In the genomic region with DNA sequence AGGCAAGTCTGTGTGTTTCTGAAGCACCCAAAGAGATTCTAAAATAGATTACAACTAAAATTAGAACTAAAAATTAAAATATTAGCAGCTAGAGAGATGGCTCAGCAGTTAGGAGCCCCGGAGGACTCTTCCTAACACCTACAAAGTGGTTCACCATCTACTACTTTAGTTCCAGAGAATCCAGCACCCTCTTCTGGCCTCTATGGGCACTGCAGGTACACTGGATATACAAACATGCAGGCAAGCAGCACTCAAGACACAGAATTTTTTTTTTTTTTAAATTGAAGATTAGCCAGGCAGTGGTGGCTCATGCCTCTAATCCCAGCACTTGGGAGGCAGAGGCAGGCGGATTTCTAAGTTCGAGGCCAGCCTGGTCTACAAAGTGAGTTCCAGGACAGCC, we compare ENCODE assay signal across 8 mouse cellular contexts. TPM values are rescaled to one million over a fixed set of nuclear protein-coding genes. Genes with fewer than 3 reads are reported as not detected.
DNase-seq lines count a peak whose midpoint lies in the region; ATAC-seq and TF ChIP-seq lines count a peak whose summit lies in the region.

No protein-coding gene starts in this region.

- H3K4me2 ChIP-seq in heart, embryonic 12.5 days, result no peak overlapping the region
- no peak overlapping the region for H3K4me2 ChIP-seq in liver, embryonic 14.5 days (ENCODE audit: low read depth)

- no peak overlapping the region for H3K4me3 ChIP-seq in heart, embryonic 12.5 days
- no peak overlapping the region for H3K4me3 ChIP-seq in thymus, adult 2 months (ENCODE audit: control insufficient read depth, insufficient read depth, low read length)
- H3K4me3 ChIP-seq in cortical plate, adult 2 months (ENCODE audit: insufficient read depth, low read length), result no peak overlapping the region
- no peak overlapping the region for H3K4me3 ChIP-seq in liver, embryonic 14.5 days (ENCODE audit: insufficient read depth in 1 of 2, low read depth in 2 of 2, low read length in 2 of 2)

- DNase-seq in heart, postnatal 4 days, result peak; percentile 53
- peak; percentile 53 for DNase-seq in thymus, adult 2 months
- DNase-seq in thymus, adult 18-20 months, result no peak
- peak; percentile 45 to 51 (median 45) for DNase-seq in liver, embryonic 14.5 days (ENCODE audit: low read depth in 3 of 3, low spot score in 3 of 3)
- DNase-seq in thymus, postnatal 36 days, result peak; percentile 39 to 50
- DNase-seq in gastrocnemius, postnatal 14 days, result no peak

- WGBS in heart, embryonic 12.5 days, result 83% methylated on average over 3 of the region's 3 CpGs
- WGBS in thymus, adult 2 months, result 95% methylated on average over 3 of the region's 3 CpGs
- whole genome bisulfite sequencing in liver, embryonic 14.5 days (ENCODE audit: insufficient replicate concordance), result 70% methylated on average over 3 of the region's 3 CpGs

- no peaks in the 10 kb centered on the region for H3K4me1 ChIP-seq in heart, embryonic 12.5 days (replicated peaks)
- no peaks in the 10 kb centered on the region for H3K4me1 ChIP-seq in thymus, adult 2 months (replicated peaks; ENCODE audit: control insufficient read depth, insufficient read depth, low read length)
- H3K4me1 ChIP-seq in cortical plate, adult 2 months (ENCODE audit: control insufficient read depth, insufficient read depth, low read length), result no peaks in the 10 kb centered on the region
- no peaks in the 10 kb centered on the region for H3K4me1 ChIP-seq in liver, embryonic 14.5 days (replicated peaks; ENCODE audit: control insufficient read depth in 2 of 2, insufficient read depth in 2 of 2, low read length in 1 of 2)

- no peak overlapping the region for H3K27ac ChIP-seq in heart, embryonic 12.5 days (ENCODE audit: poor library complexity, severe bottlenecking)
- H3K27ac ChIP-seq in thymus, adult 2 months (ENCODE audit: control insufficient read depth, insufficient read depth, low read length), result no peak overlapping the region
- no peak overlapping the region for H3K27ac ChIP-seq in cortical plate, adult 2 months (ENCODE audit: insufficient read depth, low read length)
- no peak overlapping the region for H3K27ac ChIP-seq in liver, embryonic 14.5 days

- no peak for TF ChIP-seq EP300 in liver, embryonic 14.5 days (IDR thresholded peaks at IDR 0.05; ENCODE audit: low read depth)

- H3K9ac ChIP-seq in heart, embryonic 12.5 days, result no peak overlapping the region
- H3K9ac ChIP-seq in liver, embryonic 14.5 days (replicated peaks), result no peak overlapping the region

- ATAC-seq in heart, embryonic 12.5 days (ENCODE audit: insufficient number of reproducible peaks, low FRiP score), result no peak
- no peak for ATAC-seq in liver, embryonic 14.5 days (ENCODE audit: insufficient read depth)

- H3K36me3 ChIP-seq in heart, embryonic 12.5 days, result peaks cover 90% of the 10 kb centered on the region
- H3K36me3 ChIP-seq in thymus, adult 2 months (ENCODE audit: control insufficient read depth, insufficient read depth, low read length), result peaks cover 64% of the 10 kb centered on the region
- H3K36me3 ChIP-seq in liver, embryonic 14.5 days (replicated peaks; ENCODE audit: control insufficient read depth, insufficient read depth, low read depth), result peaks cover 90% of the 10 kb centered on the region

- intact Hi-C loops in gastrocnemius, postnatal 14 days (cut with DNase I; ENCODE audit: low total_unique reads), result no loop called here

- no peak for TF ChIP-seq POLR2A in thymus, adult 2 months (IDR thresholded peaks at IDR 0.05; ENCODE audit: control insufficient read depth, extremely low read depth, insufficient read depth, low read length, poor library complexity)
- TF ChIP-seq POLR2A in cortical plate, adult 2 months (IDR thresholded peaks at IDR 0.05; ENCODE audit: extremely low read depth, insufficient read depth, low read length), result no peak

- no peaks in the 10 kb centered on the region for H3K27me3 ChIP-seq in heart, embryonic 12.5 days (replicated peaks)
- no peaks in the 10 kb centered on the region for H3K27me3 ChIP-seq in thymus, adult 2 months (ENCODE audit: control insufficient read depth, insufficient read depth, low read length)
- no peaks in the 10 kb centered on the region for H3K27me3 ChIP-seq in liver, embryonic 14.5 days (ENCODE audit: control insufficient read depth, insufficient read depth, low read length)

- no peaks in the 10 kb centered on the region for H3K9me3 ChIP-seq in heart, embryonic 12.5 days (replicated peaks)
- H3K9me3 ChIP-seq in liver, embryonic 14.5 days (ENCODE audit: control insufficient read depth, low read length), result no peaks in the 10 kb centered on the region

- TF ChIP-seq CTCF in thymus, adult 2 months (IDR thresholded peaks at IDR 0.05; ENCODE audit: borderline replicate concordance, control insufficient read depth, extremely low read depth, insufficient read depth, low read length, poor library complexity), result no peak
- peak; percentile 11; the same call in 1 of the 2 replicates for TF ChIP-seq CTCF in cortical plate, adult 2 months (IDR thresholded peaks at IDR 0.05; ENCODE audit: extremely low read depth, insufficient read depth, low read length)
- peak; percentile 65 for TF ChIP-seq CTCF in liver, embryonic 14.5 days (IDR thresholded peaks at IDR 0.05; ENCODE audit: low read depth)

RNA-seq across cellular contexts. Expression of gene Tmem116, which starts 8.1 kb away (rescaled TPM):
- total RNA-seq in heart, postnatal 4 days (2021), result 1 to 10 TPM; 5.5 to 5.6 TPM
- 4.5 and 4.7 TPM in 2 replicates for polyA plus RNA-seq in heart, embryonic 12.5 days (2016; fragmentation: Nextera tagmentation; extraction: Ambion mirVana)
- 1.8 and 5.0 TPM in 2 replicates for polyA plus RNA-seq in thymus, adult 2 months (2012; rRNA removed)
- polyA plus RNA-seq in cortical plate, adult 2 months (2012; rRNA removed), result 6.8 and 10.7 TPM in 2 replicates
- 0.46 and 0.69 TPM in 2 replicates for polyA plus RNA-seq in liver, embryonic 14.5 days (2012; rRNA removed)
- polyA plus RNA-seq in liver, embryonic 14.5 days (2014; fragmentation: Nextera tagmentation; extraction: Ambion mirVana), result 0.57 and 1.0 TPM in 2 replicates
- total RNA-seq in gastrocnemius, postnatal 14 days (2021), result 1 to 10 TPM; 4.4 to 4.8 TPM

RNA-seq across cellular contexts. Expression of gene Erp29, which starts 8.8 kb away (rescaled TPM):
- 100 to 1,000 TPM; 110 TPM for total RNA-seq in heart, postnatal 4 days (2021)
- 152 TPM in 2 replicates for polyA plus RNA-seq in heart, embryonic 12.5 days (2016; fragmentation: Nextera tagmentation; extraction: Ambion mirVana)
- polyA plus RNA-seq in thymus, adult 2 months (2012; rRNA removed), result 45.1 and 52.7 TPM in 2 replicates
- polyA plus RNA-seq in cortical plate, adult 2 months (2012; rRNA removed), result 92.1 and 101 TPM in 2 replicates
- 26.4 and 63.7 TPM in 2 replicates for polyA plus RNA-seq in liver, embryonic 14.5 days (2012; rRNA removed)
- polyA plus RNA-seq in liver, embryonic 14.5 days (2014; fragmentation: Nextera tagmentation; extraction: Ambion mirVana), result 74.9 and 82.1 TPM in 2 replicates
- total RNA-seq in gastrocnemius, postnatal 14 days (2021), result 10 to 100 TPM; 50.7 to 61.3 TPM

RNA-seq across cellular contexts. Expression of gene Naa25, which starts 45.8 kb away (rescaled TPM):
- 10 to 100 TPM; 21.6 TPM for total RNA-seq in heart, postnatal 4 days (2021)
- polyA plus RNA-seq in heart, embryonic 12.5 days (2016; fragmentation: Nextera tagmentation; extraction: Ambion mirVana), result 37.5 and 39.1 TPM in 2 replicates
- 14.4 and 15.3 TPM in 2 replicates for polyA plus RNA-seq in thymus, adult 2 months (2012; rRNA removed)
- polyA plus RNA-seq in cortical plate, adult 2 months (2012; rRNA removed), result 21.6 TPM in 2 replicates
- polyA plus RNA-seq in liver, embryonic 14.5 days (2012; rRNA removed), result 6.2 and 8.8 TPM in 2 replicates
- 18.5 and 23.6 TPM in 2 replicates for polyA plus RNA-seq in liver, embryonic 14.5 days (2014; fragmentation: Nextera tagmentation; extraction: Ambion mirVana)
- 10 to 100 TPM; 19.9 to 20.5 TPM for total RNA-seq in gastrocnemius, postnatal 14 days (2021)

RNA-seq across cellular contexts. Expression of gene Trafd1, which starts 58.1 kb away (rescaled TPM):
- total RNA-seq in heart, postnatal 4 days (2021), result 10 to 100 TPM; 55.0 to 66.2 TPM
- 82.6 and 83.4 TPM in 2 replicates for polyA plus RNA-seq in heart, embryonic 12.5 days (2016; fragmentation: Nextera tagmentation; extraction: Ambion mirVana)
- polyA plus RNA-seq in thymus, adult 2 months (2012; rRNA removed), result 95.3 and 117 TPM in 2 replicates
- polyA plus RNA-seq in cortical plate, adult 2 months (2012; rRNA removed), result 124 and 134 TPM in 2 replicates
- 17.8 and 18.4 TPM in 2 replicates for polyA plus RNA-seq in liver, embryonic 14.5 days (2012; rRNA removed)
- polyA plus RNA-seq in liver, embryonic 14.5 days (2014; fragmentation: Nextera tagmentation; extraction: Ambion mirVana), result 16.6 and 17.1 TPM in 2 replicates
- 10 to 100 TPM; 34.9 to 35.5 TPM for total RNA-seq in gastrocnemius, postnatal 14 days (2021)

RNA-seq across cellular contexts. Expression of gene Adam1b, which starts 59.7 kb away (rescaled TPM):
- total RNA-seq in heart, postnatal 4 days (2021), result not detected
- polyA plus RNA-seq in heart, embryonic 12.5 days (2016; fragmentation: Nextera tagmentation; extraction: Ambion mirVana), result 0.08 and 0.32 TPM in 2 replicates
- not detected in 2 replicates for polyA plus RNA-seq in thymus, adult 2 months (2012; rRNA removed)
- polyA plus RNA-seq in cortical plate, adult 2 months (2012; rRNA removed), result not detected in 2 replicates
- not detected in 2 replicates for polyA plus RNA-seq in liver, embryonic 14.5 days (2012; rRNA removed)
- polyA plus RNA-seq in liver, embryonic 14.5 days (2014; fragmentation: Nextera tagmentation; extraction: Ambion mirVana), result not detected in 2 replicates
- total RNA-seq in gastrocnemius, postnatal 14 days (2021), result not detected

Comparison
In these comparisons a context has a peak if more than half of its experiments do, and no peak if none do; other contexts are left out.
1. DNase-seq: peak in heart, postnatal 4 days (single experiment), thymus, adult 2 months (single experiment), liver, embryonic 14.5 days (3 of 3) and thymus, postnatal 36 days (2 of 2); none in thymus, adult 18-20 months (0 of 2) and gastrocnemius, postnatal 14 days (single experiment).